Mouse (Mus musculus) stomach, postnatal 0 days (tissue): Measurements from ENCODE around the gene Fbxl12.

ENCODE experiments used
- CTCF ChIP-seq: IDR thresholded peaks from 2 replicates; pipeline ENCODE4 v1.5.1; 2016; ENCODE audit warnings: antibody characterized with exemption, low read depth, mild to moderate bottlenecking, moderate library complexity
- EP300 ChIP-seq: optimal IDR thresholded peaks from 2 replicates; pipeline ENCODE3; 2016; ENCODE audit warnings: antibody characterized with exemption

- no peak for TF ChIP-seq CTCF
- TF ChIP-seq EP300 = no peak
These were observed 21.4 kb upstream of the Fbxl12 start for GRCm38 (mm10) chr9:20665925-20666324.
